Mouse (Mus musculus): ENCODE results near the gene Scyl1.

Scyl1 gene

DNA sequence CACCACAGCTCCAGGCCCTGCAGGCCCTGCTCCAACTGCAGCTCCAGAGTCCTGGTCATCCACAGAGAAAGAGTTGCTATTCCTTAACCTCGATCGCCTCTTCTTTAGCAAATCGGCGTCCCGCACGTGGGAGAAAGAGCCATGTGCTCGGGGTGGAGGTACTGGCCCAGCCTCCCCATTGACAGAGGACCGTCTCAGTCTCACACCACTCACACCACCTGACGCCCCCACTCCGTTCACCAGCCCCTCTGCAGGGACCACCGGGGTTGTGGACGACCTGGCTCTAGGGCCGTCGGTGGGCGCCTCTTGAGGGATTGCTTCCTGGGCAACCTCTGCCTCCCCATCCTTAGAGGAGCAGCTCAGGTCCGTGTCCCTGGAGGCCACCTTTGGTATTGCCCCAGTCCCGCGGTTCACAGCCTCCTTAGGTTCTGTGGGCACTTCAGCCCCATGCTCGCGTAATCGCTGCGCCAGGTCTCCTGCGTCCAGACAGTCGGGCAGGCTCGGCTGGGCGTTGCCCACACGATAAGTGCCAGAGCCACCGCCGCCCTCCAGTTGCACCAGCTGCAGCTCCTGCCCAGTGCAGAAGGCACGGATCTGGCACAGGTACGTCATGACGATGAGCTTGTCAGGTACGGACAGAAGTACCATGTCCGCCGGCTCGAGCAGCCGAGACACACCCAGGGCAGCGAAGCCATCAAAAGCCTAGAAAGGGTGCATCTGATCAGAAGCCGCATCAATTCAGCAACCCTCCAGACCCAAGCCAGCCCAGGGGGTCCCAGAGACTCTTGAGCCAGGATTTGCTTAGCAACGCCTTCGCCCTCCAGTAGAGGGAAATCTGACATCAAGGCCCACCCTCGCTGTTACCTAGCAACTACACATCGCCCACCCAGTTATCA lies 55.2 kb downstream of the Scyl1 start:
- DNase-seq = no peak

DNA sequence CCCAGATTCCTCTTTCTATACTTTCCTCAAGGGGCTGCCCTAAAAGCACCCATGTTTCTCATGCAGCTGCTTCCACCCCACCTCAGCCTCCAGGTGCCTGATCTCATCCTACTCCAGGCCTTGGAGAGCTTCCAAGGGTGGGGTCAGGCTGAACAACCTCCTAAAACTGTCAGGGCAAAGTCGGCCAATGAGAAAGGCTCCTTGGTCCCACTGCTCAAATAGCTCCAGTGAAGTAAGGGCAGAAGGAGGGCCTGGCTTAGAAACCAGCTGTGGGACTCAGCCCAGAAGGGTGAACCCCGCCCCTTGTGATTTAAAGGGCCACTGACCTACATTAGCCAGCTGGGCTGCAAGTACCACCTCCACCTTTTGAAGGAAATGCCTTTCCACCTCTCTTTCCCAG lies 57.5 kb downstream of the Scyl1 start:
- no peak for DNase-seq

- no peak for DNase-seq
Observed at GRCm38 (mm10) chr19:5713255-5713654, 58.0 kb downstream of the Scyl1 start.

DNA sequence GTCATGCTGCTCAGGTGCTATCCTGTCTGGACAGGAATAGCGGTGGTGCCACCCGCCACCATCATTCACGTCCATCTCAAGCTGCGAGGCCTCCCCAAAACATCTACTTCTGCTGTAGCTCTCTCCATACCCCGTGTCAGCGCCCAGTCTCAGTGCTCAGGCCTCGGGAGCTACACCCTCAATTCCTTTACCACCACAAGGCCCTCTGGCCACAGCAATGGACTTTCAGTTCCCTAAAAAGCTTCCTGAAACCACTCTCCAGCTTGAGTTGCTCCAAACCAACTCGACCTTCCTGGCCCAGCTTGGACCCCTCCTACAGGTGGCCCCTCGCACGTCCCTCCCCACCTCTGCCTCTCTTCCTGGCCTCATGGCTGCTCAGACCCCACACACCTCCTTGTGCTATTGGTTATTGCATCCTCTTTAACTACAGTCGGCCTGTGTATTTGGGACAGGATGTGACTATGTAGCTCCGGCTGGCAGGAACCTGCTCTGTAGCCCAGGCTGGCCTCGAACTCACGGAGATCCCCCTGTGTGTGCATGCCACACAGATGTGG lies 59.2 kb downstream of the Scyl1 start:
- DNase-seq = no peak

GRCm38 (mm10) chr19:5711218-5711617 lies 60.0 kb downstream of the Scyl1 start:
- DNase-seq = peak; percentile 74

GRCm38 (mm10) chr19:5710581-5710980 lies 60.6 kb downstream of the Scyl1 start:
- no peak for DNase-seq

GRCm38 (mm10) chr19:5710068-5710467 lies 61.2 kb downstream of the Scyl1 start:
- DNase-seq = no peak
